Mouse (Mus musculus) layer of hippocampus, postnatal 36 days (tissue): ENCODE data around the gene Zfp169. TPM values are rescaled to one million over a fixed set of nuclear protein-coding genes. Genes with fewer than 3 reads are reported as not detected.
A peak's percentile ranks its signal among the peaks of the same experiment; 100 is the strongest.

ENCODE experiments used
- DNase-seq, 2 experiments: peaks; one replicate each; pipeline ENCODE4 v3.0.0; 2022
- microRNA-seq, 2 experiments: library from miRNA; unstranded; fragments of <30 nt; microRNA quantifications; one replicate each; pipeline ENCODE4 v1.2.0; 2021
- total RNA-seq, 2 experiments: library from RNA; stranded (reverse); gene quantifications; 2 replicates each; pipeline ENCODE4 v1.2.3; 2021

Gene Zfp169
- total RNA-seq, 2 experiments from 2014 or later = 23.9 to 25.1 TPM

GRCm38 (mm10) chr13:48515861-48516260 lies 2.6 kb upstream of the Zfp169 start:
- DNase-seq = no peak

GRCm38 (mm10) chr13:48508661-48509060 lies 4.6 kb downstream of the Zfp169 start:
- DNase-seq = no peak

- DNase-seq = no peak
These were observed 10.8 kb downstream of the Zfp169 start for GRCm38 (mm10) chr13:48502422-48502821.

- no peak for DNase-seq
These were observed 14.6 kb downstream of the Zfp169 start for GRCm38 (mm10) chr13:48498676-48499075.

- peak; percentile 62 to 71 for DNase-seq
These were observed 15.5 kb downstream of the Zfp169 start for GRCm38 (mm10) chr13:48497693-48498221.

- DNase-seq = no peak
These were observed 20.1 kb downstream of the Zfp169 start for GRCm38 (mm10) chr13:48493183-48493582.

GRCm38 (mm10) chr13:48490396-48491182 lies 22.7 kb downstream of the Zfp169 start:
- no peak for DNase-seq

GRCm38 (mm10) chr13:48483606-48484005 lies 29.6 kb downstream of the Zfp169 start:
- no peak for DNase-seq

- DNase-seq = no peak
These were observed 44.5 kb downstream of the Zfp169 start for GRCm38 (mm10) chr13:48468656-48469180.

- DNase-seq = no peak
These were observed 47.1 kb downstream of the Zfp169 start for GRCm38 (mm10) chr13:48466186-48466585.

GRCm38 (mm10) chr13:48464170-48464569 lies 49.1 kb downstream of the Zfp169 start:
- peak; percentile 68 to 80 for DNase-seq

GRCm38 (mm10) chr13:48459280-48459679 lies 54.0 kb downstream of the Zfp169 start:
- no peak for DNase-seq

GRCm38 (mm10) chr13:48448119-48448518 lies 65.1 kb downstream of the Zfp169 start:
- DNase-seq = no peak

- DNase-seq = no peak
These were observed 69.3 kb downstream of the Zfp169 start for GRCm38 (mm10) chr13:48443996-48444395.

- no peak for DNase-seq
These were observed 74.9 kb downstream of the Zfp169 start for GRCm38 (mm10) chr13:48438321-48438720.

Small RNA genes within 50 kb of the gene (microRNA-seq; reads per million reads assigned to microRNA genes)
- 0 reads per million in 2 experiments for gene Gm24111
- 267 to 369 reads per million in 2 experiments for gene Mirlet7a-1
- 17,837 to 45,355 reads per million in 2 experiments for gene Mirlet7d
- gene Mirlet7f-1 = 0 reads per million in 2 experiments

Other genes starting within 250 kb of the Zfp169 start
- gene A830005F24Rik, start 119 bp upstream of the Zfp169 start, total RNA-seq = 1 to 10 TPM; 1.7 to 1.9 TPM
- 10 to 100 TPM; 42.5 to 47.1 TPM for gene Ptpdc1, start 112.2 kb upstream of the Zfp169 start, total RNA-seq
- gene Barx1, start 149.5 kb upstream of the Zfp169 start, total RNA-seq = not detected